Comparison of ENCODE assay signal across 10 mouse cellular contexts in genomic region chr17:8408589-8409295, GRCm38 (mm10). TPM values are rescaled to one million over a fixed set of nuclear protein-coding genes. Genes with fewer than 3 reads are reported as not detected.
DNase-seq lines count a peak whose midpoint lies in the region; ATAC-seq and TF ChIP-seq lines count a peak whose summit lies in the region.
"Had no signal": no experiment of that assay in that cellular context is flagged by ENCODE, and none has a peak within 500 bp of the region (broad histone marks: within the 10 kb centered on the region; RNA-seq: fewer than 3 reads in every experiment).

No protein-coding gene starts in this region.

- 5% methylated on average over 16 of the region's 16 CpGs for WGBS in lung, embryonic 15.5 days
- WGBS in lung, postnatal 0 days: 12% methylated on average over 16 of the region's 16 CpGs

- no peaks in the 10 kb centered on the region for H3K27me3 ChIP-seq in lung, embryonic 15.5 days
- H3K27me3 ChIP-seq in lung, postnatal 0 days (replicated peaks; ENCODE audit: insufficient read depth, low read length): no peaks in the 10 kb centered on the region

- H3K9me3 ChIP-seq in lung, embryonic 15.5 days: no peaks in the 10 kb centered on the region
- H3K9me3 ChIP-seq in lung, postnatal 0 days (ENCODE audit: low read length): no peaks in the 10 kb centered on the region
- H3K9me3 ChIP-seq: heart, embryonic 15.5 days had no signal

- TF ChIP-seq EP300 in lung, postnatal 0 days (IDR thresholded peaks at IDR 0.05): no peak

- H3K4me1 ChIP-seq in lung, embryonic 15.5 days: 0 out of 2 replicates have a peak, but pooled peaks cover 6% of the 10 kb centered on the region
- no peaks in the 10 kb centered on the region for H3K4me1 ChIP-seq in lung, postnatal 0 days (ENCODE audit: insufficient read depth, low read depth, low read length)

- no peak overlapping the region for H3K27ac ChIP-seq in lung, embryonic 15.5 days
- H3K27ac ChIP-seq in lung, postnatal 0 days (ENCODE audit: low read length): no peak overlapping the region
- H3K27ac ChIP-seq: heart, embryonic 15.5 days had no signal

- no peak for TF ChIP-seq CTCF in lung, postnatal 0 days (IDR thresholded peaks at IDR 0.05)

- ATAC-seq in lung, embryonic 15.5 days (ENCODE audit: borderline replicate concordance, extremely low read depth, low FRiP score, low TSS enrichment): peak; percentile 19; the same call in 1 of the 2 replicates
- no peak for ATAC-seq in lung, postnatal 0 days
- ATAC-seq in common myeloid progenitor, adult 5-6 weeks (replicated peaks; ENCODE audit: low read depth, poor library complexity, severe bottlenecking): peak; percentile 45

- no peak overlapping the region for H3K4me2 ChIP-seq in lung, embryonic 15.5 days
- no peak overlapping the region for H3K4me2 ChIP-seq in lung, postnatal 0 days (replicated peaks; ENCODE audit: low read depth, low read length)
- H3K4me2 ChIP-seq: heart, embryonic 15.5 days had no signal

- no peaks in the 10 kb centered on the region for H3K36me3 ChIP-seq in lung, embryonic 15.5 days
- no peaks in the 10 kb centered on the region for H3K36me3 ChIP-seq in lung, postnatal 0 days (ENCODE audit: insufficient read depth, low read length)
- H3K36me3 ChIP-seq: heart, embryonic 15.5 days had no signal

- H3K9ac ChIP-seq in lung, embryonic 15.5 days: no peak overlapping the region
- H3K9ac ChIP-seq in lung, postnatal 0 days (replicated peaks; ENCODE audit: low read depth): no peak overlapping the region
- H3K9ac ChIP-seq: heart, embryonic 15.5 days had no signal

- no peak for DNase-seq in lung, postnatal 0 days (ENCODE audit: low spot score)
- peak; percentile 61 for DNase-seq in kidney, postnatal 10 days
- peak; percentile 44 for DNase-seq in thymus, postnatal 14 days
- no peak for DNase-seq in cerebellum, adult 9-10 months
- no peak for DNase-seq in adrenal gland, adult 8-10 months
- DNase-seq: adrenal gland, adult 2 months; lung, adult 2 months had no signal

- H3K4me3 ChIP-seq in lung, embryonic 15.5 days: no peak overlapping the region
- H3K4me3 ChIP-seq in lung, postnatal 0 days (ENCODE audit: low read depth, low read length): no peak overlapping the region
- H3K4me3 ChIP-seq: heart, embryonic 15.5 days had no signal

RNA-seq across cellular contexts. Expression of gene T, which starts 25.5 kb away (rescaled TPM):
- 0.21 and 0.24 TPM in 2 replicates for polyA plus RNA-seq in lung, embryonic 15.5 days (2015; fragmentation: Nextera tagmentation; extraction: Ambion mirVana)
- polyA plus RNA-seq in lung, postnatal 0 days (2015; fragmentation: Nextera tagmentation; extraction: Ambion mirVana): not detected in 2 replicates
- total RNA-seq in common myeloid progenitor, adult 5-6 weeks (2017): not detected in 2 replicates
- total RNA-seq in adrenal gland, adult 8-10 months (2022): not detected
- total RNA-seq: adrenal gland, adult 2 months had no signal

RNA-seq across cellular contexts. Expression of gene T2, which starts 53.0 kb away (rescaled TPM):
- 0.26 and 0.68 TPM in 2 replicates for polyA plus RNA-seq in lung, embryonic 15.5 days (2015; fragmentation: Nextera tagmentation; extraction: Ambion mirVana)
- 0.93 and 1.3 TPM in 2 replicates for polyA plus RNA-seq in lung, postnatal 0 days (2015; fragmentation: Nextera tagmentation; extraction: Ambion mirVana)
- total RNA-seq in common myeloid progenitor, adult 5-6 weeks (2017): not detected in 2 replicates
- not detected for total RNA-seq in adrenal gland, adult 8-10 months (2022)
- total RNA-seq: adrenal gland, adult 2 months had no signal
- polyA plus RNA-seq: adrenal gland, adult 2 months had no signal

Comparison
In these comparisons a context has a peak if more than half of its experiments do, and no peak if none do; other contexts are left out.
1. DNase-seq: peak in kidney, postnatal 10 days (single experiment) and thymus, postnatal 14 days (single experiment); none in lung, postnatal 0 days (single experiment), cerebellum, adult 9-10 months (single experiment) and adrenal gland, adult 8-10 months (single experiment).